Mouse (Mus musculus) urinary bladder, postnatal 36 days (tissue): ENCODE measurements around the gene Kcnt2.

Experiments used
- DNase-seq, 2 experiments: peaks; one replicate each; pipeline ENCODE4 v3.0.0; 2022; ENCODE audit warnings: low spot score in 2 of 2, mixed read lengths in 1 of 2

The Kcnt2 gene

GRCm38 (mm10) chr1:140491406-140491805 lies 245.4 kb downstream of the Kcnt2 start:
- DNase-seq, result no peak

- no peak for DNase-seq
Observed at GRCm38 (mm10) chr1:140492237-140492636, 246.3 kb downstream of the Kcnt2 start.

- no peak for DNase-seq
Observed at GRCm38 (mm10) chr1:140513451-140513850, 267.5 kb downstream of the Kcnt2 start.

- DNase-seq, result peak; percentile 1 to 13
Observed at GRCm38 (mm10) chr1:140531285-140531908, 285.4 kb downstream of the Kcnt2 start.

- DNase-seq, result no peak
Observed at GRCm38 (mm10) chr1:140534849-140535248, 288.9 kb downstream of the Kcnt2 start.

GRCm38 (mm10) chr1:140542066-140542465 lies 296.1 kb downstream of the Kcnt2 start:
- no peak for DNase-seq

GRCm38 (mm10) chr1:140548711-140549110 lies 302.8 kb downstream of the Kcnt2 start:
- no peak for DNase-seq

- no peak for DNase-seq
Observed at GRCm38 (mm10) chr1:140560801-140561200, 314.8 kb downstream of the Kcnt2 start.

GRCm38 (mm10) chr1:140572141-140572540 lies 326.2 kb downstream of the Kcnt2 start:
- no peak for DNase-seq

- DNase-seq, result no peak
Observed at GRCm38 (mm10) chr1:140578607-140579006, 332.6 kb downstream of the Kcnt2 start.

- no peak for DNase-seq
Observed at GRCm38 (mm10) chr1:140588302-140588701, 342.3 kb downstream of the Kcnt2 start.

GRCm38 (mm10) chr1:140608765-140609297 lies 362.9 kb downstream of the Kcnt2 start:
- no peak for DNase-seq

- no peak for DNase-seq
Observed at GRCm38 (mm10) chr1:140613101-140613500, 367.1 kb downstream of the Kcnt2 start.

GRCm38 (mm10) chr1:140614840-140615239 lies 368.9 kb downstream of the Kcnt2 start:
- no peak for DNase-seq

- no peak for DNase-seq
Observed at GRCm38 (mm10) chr1:140618164-140618563, 372.2 kb downstream of the Kcnt2 start.

GRCm38 (mm10) chr1:140624918-140625317 lies 379.0 kb downstream of the Kcnt2 start:
- no peak for DNase-seq

GRCm38 (mm10) chr1:140659607-140660340 lies 413.8 kb downstream of the Kcnt2 start:
- DNase-seq, result no peak

GRCm38 (mm10) chr1:140660751-140661403 lies 414.9 kb downstream of the Kcnt2 start:
- DNase-seq, result no peak

GRCm38 (mm10) chr1:140661404-140661787 lies 415.4 kb downstream of the Kcnt2 start:
- DNase-seq, result no peak
